Mouse (Mus musculus): ENCODE data around the gene Gm10642. TPM values are rescaled to one million over a fixed set of nuclear protein-coding genes. Genes with fewer than 3 reads are reported as not detected.

Gene Gm10642
- total and polyA plus RNA-seq, 3 experiments = 0.87 to 2.4 TPM; not detected in 1

DNA sequence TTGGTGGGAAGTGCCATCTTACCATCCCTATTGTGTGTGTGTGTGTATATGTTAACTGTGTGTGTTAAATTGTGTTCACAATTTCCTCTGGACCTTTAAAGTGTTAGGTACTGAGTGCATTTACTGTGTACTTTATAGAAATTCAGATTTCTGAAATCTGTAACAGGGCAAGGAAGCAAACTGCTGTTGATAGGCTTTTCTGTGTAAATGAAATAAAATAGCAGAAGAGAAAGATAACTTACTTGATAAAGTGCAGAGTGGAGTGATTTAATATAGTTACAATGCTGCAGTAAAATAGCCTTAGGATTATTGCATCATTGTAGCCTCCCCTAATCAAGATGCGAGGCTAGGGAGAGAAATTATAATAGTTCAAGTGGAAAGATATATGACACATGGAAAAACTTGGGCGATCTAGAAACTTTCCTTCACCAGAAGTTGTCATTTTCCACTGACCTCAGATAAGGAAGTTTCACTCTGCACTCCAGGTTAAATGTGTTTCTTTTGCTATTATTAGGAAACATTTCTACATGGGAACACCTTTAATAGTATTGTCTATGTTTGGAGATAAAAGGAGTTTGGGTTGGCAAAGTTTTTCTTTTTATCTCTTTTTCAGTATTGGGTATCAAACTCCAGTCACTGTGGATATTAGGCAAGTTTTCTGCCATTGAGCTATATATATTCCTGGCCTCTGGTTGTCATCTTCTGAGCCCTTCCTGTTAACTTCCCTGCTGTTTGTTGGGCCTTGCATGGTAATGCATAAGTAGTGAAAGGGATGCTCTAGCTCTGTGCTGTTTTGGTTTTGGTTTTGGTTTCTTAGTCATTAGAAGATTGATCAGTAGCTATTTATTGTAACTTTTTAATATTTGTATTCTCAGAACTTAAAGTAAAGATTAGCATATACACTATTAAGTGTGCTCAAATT lies 36.0 kb downstream of the Gm10642 start:
- ATAC-seq (ENCODE audit: extremely low read depth, insufficient number of reproducible peaks, low FRiP score, poor library complexity, severe bottlenecking) (no peak), DNase-seq (ENCODE audit: low spot score) (no peak)
- no peaks in the 10 kb centered on the region for H3K9me3 ChIP-seq (replicated peaks)
- TF ChIP-seq GATA1 (IDR thresholded peaks at IDR 0.05; ENCODE audit: borderline replicate concordance, low read length) (no peak), GATA2 (IDR thresholded peaks at IDR 0.05; ENCODE audit: borderline replicate concordance, low read depth, low read length) (no peak), CTCF (IDR thresholded peaks at IDR 0.05; ENCODE audit: low read depth, low read length) (no peak), POLR2AphosphoS5 (IDR thresholded peaks at IDR 0.05; ENCODE audit: insufficient replicate concordance, low read depth, low read length) (no peak), TAL1 (conservative IDR thresholded peaks at IDR 0.05; ENCODE audit: low read depth, low read length) (no peak)
- no peaks in the 10 kb centered on the region for H3K27me3 ChIP-seq (ENCODE audit: insufficient read depth, low read length)
- H3K36me3 ChIP-seq (replicated peaks) = no peaks in the 10 kb centered on the region
- peaks cover 55% of the 10 kb centered on the region for H3K4me1 ChIP-seq (ENCODE audit: insufficient read depth, low read depth, low read length)
- no peak overlapping the region for H3K4me3 ChIP-seq (ENCODE audit: low read depth, low read length)

DNA sequence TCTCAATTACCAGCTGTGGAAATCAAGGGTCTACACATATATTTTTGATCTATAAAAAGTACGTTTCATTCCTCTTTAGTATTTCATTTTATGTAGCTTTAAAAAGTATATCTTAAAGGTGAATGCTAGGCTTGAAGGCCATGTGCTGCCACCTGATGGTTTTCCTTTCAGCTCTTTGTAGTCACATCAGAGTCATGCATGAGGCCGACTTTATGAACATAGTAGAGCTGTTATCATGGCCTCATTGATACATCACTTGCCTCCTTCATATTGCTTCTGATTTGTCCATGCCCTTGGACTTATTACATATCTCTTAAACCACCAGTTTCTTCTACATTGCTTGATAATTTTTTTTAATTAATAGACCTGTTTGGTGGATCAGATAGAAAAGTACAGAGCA lies 39.7 kb downstream of the Gm10642 start:
- Histone ChIP-seq H3K36me3 (replicated peaks) (peaks cover 10% of the 10 kb centered on the region), H3K4me3 (ENCODE audit: low read depth, low read length) (no peak overlapping the region), H3K27me3 (ENCODE audit: insufficient read depth, low read length) (no peaks in the 10 kb centered on the region), H3K4me1 (ENCODE audit: insufficient read depth, low read depth, low read length) (peaks cover 41% of the 10 kb centered on the region), H3K9me3 (replicated peaks) (no peaks in the 10 kb centered on the region)
- TF ChIP-seq TAL1 (conservative IDR thresholded peaks at IDR 0.05; ENCODE audit: low read depth, low read length) = no peak
- no peak for TF ChIP-seq GATA2 (IDR thresholded peaks at IDR 0.05; ENCODE audit: borderline replicate concordance, low read depth, low read length)
- DNase-seq (ENCODE audit: low spot score) (no peak), ATAC-seq (ENCODE audit: extremely low read depth, insufficient number of reproducible peaks, low FRiP score, poor library complexity, severe bottlenecking) (no peak)

DNA sequence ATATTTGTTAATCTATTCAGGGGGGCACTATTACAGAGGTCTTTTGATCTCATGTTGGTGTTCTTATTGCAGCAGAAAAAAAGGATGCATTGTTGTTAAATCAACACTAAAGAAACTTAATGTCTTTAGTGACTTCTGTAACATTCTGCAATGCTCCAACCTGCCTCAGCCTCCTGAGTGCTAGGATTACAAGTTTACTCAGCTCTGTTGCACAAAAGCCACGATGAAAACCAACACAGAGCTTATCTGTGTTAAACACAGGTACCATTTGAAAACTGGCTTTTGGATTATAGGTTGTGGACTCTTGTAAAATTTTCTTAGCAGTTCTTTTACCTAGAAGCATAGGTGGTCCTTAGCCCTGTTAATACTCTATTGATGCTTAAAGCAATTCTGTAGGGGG lies 42.0 kb downstream of the Gm10642 start:
- TF ChIP-seq TAL1 (conservative IDR thresholded peaks at IDR 0.05; ENCODE audit: low read depth, low read length) = no peak
- no peak for TF ChIP-seq CTCF (IDR thresholded peaks at IDR 0.05; ENCODE audit: low read depth, low read length)
- no peak for TF ChIP-seq GATA2 (IDR thresholded peaks at IDR 0.05; ENCODE audit: borderline replicate concordance, low read depth, low read length)
- TF ChIP-seq POLR2AphosphoS5 (IDR thresholded peaks at IDR 0.05; ENCODE audit: insufficient replicate concordance, low read depth, low read length) = no peak
- no peak for TF ChIP-seq GATA1 (IDR thresholded peaks at IDR 0.05; ENCODE audit: borderline replicate concordance, low read length)
- ATAC-seq (ENCODE audit: extremely low read depth, insufficient number of reproducible peaks, low FRiP score, poor library complexity, severe bottlenecking) (no peak), DNase-seq (ENCODE audit: low spot score) (no peak)
- Histone ChIP-seq H3K27me3 (ENCODE audit: insufficient read depth, low read length) (no peaks in the 10 kb centered on the region), H3K9me3 (replicated peaks) (no peaks in the 10 kb centered on the region), H3K4me1 (ENCODE audit: insufficient read depth, low read depth, low read length) (peaks cover 25% of the 10 kb centered on the region; the same call in 1 of the 2 replicates), H3K4me3 (ENCODE audit: low read depth, low read length) (no peak overlapping the region), H3K36me3 (replicated peaks) (peaks cover 10% of the 10 kb centered on the region)

DNA sequence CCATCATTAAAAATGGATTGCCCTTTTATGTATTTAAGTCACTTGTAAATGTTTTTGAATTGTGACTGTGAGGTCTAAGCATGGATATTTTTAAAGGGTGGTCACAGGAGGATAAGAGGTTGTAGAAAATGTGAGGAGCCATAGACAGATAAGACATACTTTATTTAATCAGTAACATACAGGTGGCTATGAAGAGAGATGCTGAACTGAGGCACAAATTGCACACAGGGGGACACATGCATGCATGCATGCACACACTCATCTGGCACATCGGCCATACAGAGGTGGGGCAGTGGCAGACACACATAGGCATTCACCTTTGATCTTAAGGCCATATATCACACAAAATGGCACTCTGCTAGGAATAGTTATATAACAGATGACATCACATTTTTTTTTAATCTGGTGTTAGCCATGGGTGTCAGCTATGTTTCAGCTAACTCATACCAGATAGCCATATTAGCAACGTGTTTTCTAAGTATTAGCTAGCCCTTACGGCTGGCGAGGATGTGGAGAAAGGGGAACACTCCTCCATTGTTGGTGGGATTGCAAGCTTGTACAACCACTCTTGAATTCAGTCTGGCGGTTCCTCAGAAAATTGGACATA lies 47.6 kb downstream of the Gm10642 start:
- DNase-seq (ENCODE audit: low spot score) = no peak
- peaks cover 32% of the 10 kb centered on the region for H3K36me3 ChIP-seq (replicated peaks)
- no peak overlapping the region for H3K4me3 ChIP-seq (ENCODE audit: low read depth, low read length)
- TF ChIP-seq POLR2AphosphoS5 (IDR thresholded peaks at IDR 0.05; ENCODE audit: insufficient replicate concordance, low read depth, low read length) (no peak), GATA1 (IDR thresholded peaks at IDR 0.05; ENCODE audit: borderline replicate concordance, low read length) (no peak), CTCF (IDR thresholded peaks at IDR 0.05; ENCODE audit: low read depth, low read length) (no peak), TAL1 (conservative IDR thresholded peaks at IDR 0.05; ENCODE audit: low read depth, low read length) (no peak), GATA2 (IDR thresholded peaks at IDR 0.05; ENCODE audit: borderline replicate concordance, low read depth, low read length) (no peak)
- H3K4me1 ChIP-seq (ENCODE audit: insufficient read depth, low read depth, low read length) = peaks cover 5% of the 10 kb centered on the region
- no peaks in the 10 kb centered on the region for H3K9me3 ChIP-seq (replicated peaks)
- H3K27me3 ChIP-seq (ENCODE audit: insufficient read depth, low read length) = no peaks in the 10 kb centered on the region
- no peak for ATAC-seq (ENCODE audit: extremely low read depth, insufficient number of reproducible peaks, low FRiP score, poor library complexity, severe bottlenecking)

DNA sequence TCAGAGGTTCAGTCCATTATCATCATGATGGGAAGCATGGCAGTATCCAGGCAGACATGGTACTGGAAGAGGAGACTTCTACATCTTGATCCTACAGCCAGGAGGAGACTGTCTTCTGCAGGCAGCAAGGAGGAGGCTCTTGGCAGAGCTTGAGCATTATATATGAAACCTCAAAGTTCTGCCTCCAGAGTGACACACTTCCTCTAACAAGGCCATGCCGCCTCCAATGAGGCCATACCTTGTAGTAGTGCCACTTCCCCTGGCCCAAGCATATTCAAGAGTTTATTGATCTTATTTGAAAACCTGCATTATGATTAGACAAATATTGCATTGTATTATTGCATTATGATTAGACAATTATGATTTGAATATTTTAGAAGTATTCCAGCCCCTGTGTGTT lies 50.4 kb downstream of the Gm10642 start:
- DNase-seq (ENCODE audit: low spot score) (no peak), ATAC-seq (ENCODE audit: extremely low read depth, insufficient number of reproducible peaks, low FRiP score, poor library complexity, severe bottlenecking) (no peak)
- Histone ChIP-seq H3K9me3 (replicated peaks) (no peaks in the 10 kb centered on the region), H3K36me3 (replicated peaks) (peaks cover 46% of the 10 kb centered on the region), H3K4me3 (ENCODE audit: low read depth, low read length) (no peak overlapping the region), H3K4me1 (ENCODE audit: insufficient read depth, low read depth, low read length) (peaks cover 2% of the 10 kb centered on the region; the same call in 1 of the 2 replicates), H3K27me3 (ENCODE audit: insufficient read depth, low read length) (no peaks in the 10 kb centered on the region)
- TF ChIP-seq GATA1 (IDR thresholded peaks at IDR 0.05; ENCODE audit: borderline replicate concordance, low read length) = no peak
- no peak for TF ChIP-seq POLR2AphosphoS5 (IDR thresholded peaks at IDR 0.05; ENCODE audit: insufficient replicate concordance, low read depth, low read length)

Other genes starting within 250 kb of the Gm10642 start
- gene Ccnb2, start 234.7 kb upstream of the Gm10642 start, total RNA-seq (2014; fragmentation: Nextera tagmentation) = 117 and 131 TPM in 2 replicates
- 120 and 125 TPM in 2 replicates for gene Ccnb2, start 234.7 kb upstream of the Gm10642 start, total RNA-seq (2017)
- gene Ccnb2, start 234.7 kb upstream of the Gm10642 start, polyA plus RNA-seq (2012) = 66.3 and 77.8 TPM in 2 replicates
- gene Rnf111, start 152.5 kb upstream of the Gm10642 start, total RNA-seq (2014; fragmentation: Nextera tagmentation) = 76.5 and 83.3 TPM in 2 replicates
- gene Rnf111, start 152.5 kb upstream of the Gm10642 start, total RNA-seq (2017) = 30.6 and 39.4 TPM in 2 replicates
- 7.2 and 7.3 TPM in 2 replicates for gene Rnf111, start 152.5 kb upstream of the Gm10642 start, polyA plus RNA-seq (2012)
- gene Sltm, start 113.5 kb upstream of the Gm10642 start, total RNA-seq (2014; fragmentation: Nextera tagmentation) = 125 and 144 TPM in 2 replicates
- 62.9 and 73.9 TPM in 2 replicates for gene Sltm, start 113.5 kb upstream of the Gm10642 start, total RNA-seq (2017)
- 9.7 and 12.2 TPM in 2 replicates for gene Sltm, start 113.5 kb upstream of the Gm10642 start, polyA plus RNA-seq (2012)
- gene Mindy2, start 923 bp downstream of the Gm10642 start, total RNA-seq (2014; fragmentation: Nextera tagmentation) = 32.2 and 38.4 TPM in 2 replicates
- gene Mindy2, start 923 bp downstream of the Gm10642 start, total RNA-seq (2017) = 48.3 and 50.7 TPM in 2 replicates
- 16.2 and 21.5 TPM in 2 replicates for gene Mindy2, start 923 bp downstream of the Gm10642 start, polyA plus RNA-seq (2012)
- gene Adam10, start 22.7 kb downstream of the Gm10642 start, total RNA-seq (2014; fragmentation: Nextera tagmentation) = 117 and 128 TPM in 2 replicates
- 34.6 and 45.9 TPM in 2 replicates for gene Adam10, start 22.7 kb downstream of the Gm10642 start, total RNA-seq (2017)
- 37.5 and 40.7 TPM in 2 replicates for gene Adam10, start 22.7 kb downstream of the Gm10642 start, polyA plus RNA-seq (2012)

All from G1E (cell line).